Mouse (Mus musculus) midbrain, postnatal 0 days (tissue): ENCODE data around the gene Gm42742. TPM values are rescaled to one million over a fixed set of nuclear protein-coding genes. Genes with fewer than 3 reads are reported as not detected.
A peak's percentile ranks its signal among the peaks of the same experiment; 100 is the strongest.

Experiments
- ATAC-seq: fragments of 200-750 bp; cut with Nextera tagmentation; 2 replicates; pipeline ENCODE4 v1.8.0; 2017; ENCODE audit warnings: moderate number of reproducible peaks, mild to moderate bottlenecking, moderate TSS enrichment, moderate library complexity; ENCODE audit not compliant: low FRiP score
- DNase-seq: peaks from one replicate; pipeline ENCODE4 v3.0.0-alpha.2; 2015; ENCODE audit warnings: low spot score
- H3K27ac ChIP-seq: fragments of 300-500 bp; sonication (generic); 2 replicates; pipeline ENCODE4 v1.5.1; 2014; ENCODE audit warnings: low read depth, mild to moderate bottlenecking, low read length, mixed read lengths
- H3K27me3 ChIP-seq: fragments of 300-500 bp; sonication (generic); 2 replicates; pipeline ENCODE4 v1.6.1; 2014; ENCODE audit warnings: low read length, control low read depth, mixed read lengths; ENCODE audit not compliant: insufficient read depth
- H3K36me3 ChIP-seq: fragments of 300-500 bp; sonication (generic); 2 replicates; pipeline ENCODE4 v1.6.1; 2014; ENCODE audit warnings: low read length, control low read depth, mixed read lengths; ENCODE audit not compliant: insufficient read depth
- H3K4me1 ChIP-seq: fragments of 300-500 bp; sonication (generic); 2 replicates; pipeline ENCODE4 v1.6.1; 2014; ENCODE audit warnings: mild to moderate bottlenecking, control low read depth, antibody characterized with exemption, low read length, mixed read lengths; ENCODE audit not compliant: insufficient read depth
- H3K4me2 ChIP-seq: fragments of 300-500 bp; sonication (generic); 2 replicates; pipeline ENCODE4 v1.6.1; 2014; ENCODE audit warnings: low read depth, mild to moderate bottlenecking, low read length, mixed read lengths; ENCODE audit not compliant: poor library complexity, severe bottlenecking
- H3K4me3 ChIP-seq: fragments of 300-500 bp; sonication (generic); 2 replicates; pipeline ENCODE4 v1.5.1; 2014; ENCODE audit warnings: low read depth, mild to moderate bottlenecking, low read length, moderate library complexity
- H3K9ac ChIP-seq: fragments of 300-500 bp; sonication (generic); replicated peaks from 2 replicates; pipeline ENCODE4 v1.6.1; 2014; ENCODE audit warnings: mild to moderate bottlenecking, low read length, moderate library complexity, mixed read lengths; ENCODE audit not compliant: poor library complexity, severe bottlenecking
- H3K9me3 ChIP-seq: fragments of 300-500 bp; sonication (generic); 2 replicates; pipeline ENCODE4 v1.6.1; 2016; ENCODE audit warnings: low read length, control low read depth
- CTCF ChIP-seq: IDR thresholded peaks from 2 replicates; pipeline ENCODE4 v1.5.1; 2016; ENCODE audit warnings: antibody characterized with exemption, mild to moderate bottlenecking
- WGBS: fragments of 180-500 bp; shearing (Covaris S2); extraction: QIAGEN DNeasy Blood & Tissue Kit; methylation state at CpG from one replicate; pipeline ENCODE4 v1.1.7; 2014; 5-methylcytosine and 5-hydroxymethylcytosine counted together
- polyA plus RNA-seq: library from polyadenylated mRNA; unstranded; fragments of >200 nt; fragmentation: Nextera tagmentation; extraction: Ambion mirVana; gene quantifications from 2 replicates; pipeline ENCODE4 v1.2.1, GENCODE M21; 2015
- total RNA-seq: library from RNA; depleted of rRNA; stranded (reverse); fragments of >200 nt; gene quantifications from 2 replicates; pipeline ENCODE4 v1.2.3, GENCODE M21; 2014

The Gm42742 gene
- total and polyA plus RNA-seq, 2 experiments from 2014 or later, result 45.3 to 55.5 TPM

DNA sequence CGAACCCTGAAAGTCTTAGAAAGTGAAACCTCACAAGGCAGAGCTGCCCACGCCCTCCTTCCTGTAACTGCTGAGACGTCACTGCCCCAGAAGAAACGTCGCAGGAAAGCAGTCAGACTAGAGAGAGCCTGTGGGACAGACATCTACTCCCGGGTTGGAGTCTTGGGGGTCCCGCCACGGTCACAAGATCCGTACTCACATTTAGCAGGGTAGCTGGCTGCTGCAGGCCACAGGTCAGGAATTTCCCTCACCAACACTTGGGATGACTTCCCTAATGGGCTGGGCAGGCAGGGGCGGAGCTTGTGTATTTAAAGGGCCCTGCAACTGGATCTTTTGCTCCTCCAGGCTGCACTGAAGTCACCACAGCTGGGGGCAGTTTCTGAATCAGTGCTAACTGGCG, 6.6 kb downstream of the Gm42742 start, which contains the start of gene Mvp:
Mvp (minus strand) TSS at position 302 of the 400 bp plus-strand sequence.
- 80% methylated on average over 11 of the region's 11 CpGs for WGBS
- H3K27ac ChIP-seq, result no peak within 1 kb of the TSS

DNA sequence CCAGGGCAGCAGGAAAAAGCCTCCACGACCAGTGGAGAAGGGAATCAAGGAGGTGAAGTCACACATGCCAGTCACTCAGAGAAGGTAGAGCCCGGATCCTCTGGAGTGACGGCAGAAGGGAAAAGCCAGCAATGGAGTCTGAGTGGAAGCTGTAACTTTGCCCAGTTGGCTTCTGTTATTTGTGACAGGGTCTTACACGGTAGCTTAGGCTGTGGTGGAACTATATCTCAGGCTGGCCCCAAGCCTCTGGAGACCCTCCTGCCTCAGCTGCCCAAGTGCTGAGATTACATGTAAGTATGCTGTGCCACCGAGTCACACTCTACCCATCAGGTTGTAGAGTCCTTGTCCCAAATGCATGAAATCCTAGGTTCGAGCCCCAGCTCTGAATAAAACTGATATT, 7.5 kb downstream of the Gm42742 start:
- no peak for TF ChIP-seq CTCF
- peaks cover 14% of the 10 kb centered on the region for H3K4me1 ChIP-seq
- DNase-seq, result no peak
- H3K27ac ChIP-seq, result no peak overlapping the region
- H3K9me3 ChIP-seq, result no peaks in the 10 kb centered on the region
- 95% methylated on average over 6 of the region's 6 CpGs for whole genome bisulfite sequencing
- ATAC-seq, result no peak
- no peak overlapping the region for H3K9ac ChIP-seq
- no peaks in the 10 kb centered on the region for H3K27me3 ChIP-seq
- H3K4me3 ChIP-seq, result no peak overlapping the region
- no peak overlapping the region for H3K4me2 ChIP-seq
- H3K36me3 ChIP-seq, result peaks cover 12% of the 10 kb centered on the region; the same call in 1 of the 2 replicates

More for the DNA sequence above, 6.6 kb downstream of the Gm42742 start, which contains the start of gene Mvp:
- ATAC-seq, result no peak
- TF ChIP-seq CTCF, result no peak
- no peaks in the 10 kb centered on the region for H3K9me3 ChIP-seq
- peak within 1 kb of the TSS; percentile 93; the same call in 1 of the 2 replicates for H3K4me2 ChIP-seq
- H3K36me3 ChIP-seq, result peaks cover 12% of the 10 kb centered on the region; the same call in 1 of the 2 replicates
- no peaks in the 10 kb centered on the region for H3K27me3 ChIP-seq
- H3K4me3 ChIP-seq, result peak within 1 kb of the TSS; percentile 18; the same call in 1 of the 2 replicates
- H3K9ac ChIP-seq, result 0 out of 2 replicates have a peak within 1 kb of the TSS, but pooled peaks have one; percentile 0
- no peak for DNase-seq
- H3K4me1 ChIP-seq, result peaks cover 24% of the 10 kb centered on the region

DNA sequence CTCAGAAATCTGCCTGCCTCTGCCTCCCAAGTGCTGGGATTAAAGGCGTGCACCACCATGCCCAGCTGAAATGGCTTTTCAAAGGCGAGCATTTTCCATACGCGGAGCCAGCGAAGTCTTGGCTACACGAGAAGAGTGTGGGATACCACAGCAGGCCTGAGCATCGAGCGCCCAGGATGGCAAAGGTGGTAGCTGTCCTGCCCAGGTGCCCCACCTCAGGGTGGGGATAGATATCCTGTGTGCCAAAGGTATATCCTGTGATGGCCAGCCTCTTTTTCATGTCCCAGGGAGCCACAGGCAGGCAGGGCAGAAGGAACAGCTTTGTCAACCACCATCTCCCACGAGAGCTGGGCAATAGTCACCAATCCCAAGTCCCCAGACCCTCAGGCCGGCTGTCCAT, 8.1 kb downstream of the Gm42742 start:
- 96% methylated on average over 10 of the region's 10 CpGs for WGBS
- Histone ChIP-seq H3K4me3 (no peak overlapping the region), H3K9me3 (no peaks in the 10 kb centered on the region), H3K9ac (no peak overlapping the region), H3K27ac (no peak overlapping the region), H3K27me3 (no peaks in the 10 kb centered on the region), H3K4me2 (no peak overlapping the region), H3K36me3 (peaks cover 12% of the 10 kb centered on the region; the same call in 1 of the 2 replicates), H3K4me1 (peaks cover 10% of the 10 kb centered on the region; the same call in 1 of the 2 replicates)
- ATAC-seq (no peak), DNase-seq (no peak)
- TF ChIP-seq CTCF, result no peak

DNA sequence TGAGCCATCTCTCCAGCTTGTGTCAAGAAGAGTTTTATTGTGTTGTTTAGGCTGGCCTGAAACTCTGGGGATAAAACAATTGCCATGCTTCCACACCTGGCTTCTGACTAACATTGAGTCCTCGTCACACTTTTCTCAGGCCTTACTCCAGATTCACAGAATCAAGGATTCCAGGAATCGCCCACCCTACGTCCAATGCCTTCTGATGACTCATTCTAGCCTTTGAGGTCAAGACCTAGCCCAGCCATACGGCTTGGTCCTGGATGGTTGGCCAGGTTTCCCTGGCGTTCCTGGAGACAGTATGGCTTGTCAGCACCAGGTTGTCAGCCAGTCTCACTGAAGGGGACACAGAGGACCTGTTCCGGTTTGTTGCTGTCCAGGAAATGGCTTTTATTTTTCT, 8.5 kb downstream of the Gm42742 start:
- H3K36me3 ChIP-seq, result peaks cover 12% of the 10 kb centered on the region; the same call in 1 of the 2 replicates
- H3K4me3 ChIP-seq, result no peak overlapping the region
- WGBS, result 89% methylated on average over 6 of the region's 6 CpGs
- H3K4me1 ChIP-seq, result peaks cover 8% of the 10 kb centered on the region; the same call in 1 of the 2 replicates
- no peak overlapping the region for H3K9ac ChIP-seq
- DNase-seq, result no peak
- no peaks in the 10 kb centered on the region for H3K27me3 ChIP-seq
- H3K9me3 ChIP-seq, result no peaks in the 10 kb centered on the region
- no peak for TF ChIP-seq CTCF
- no peak for ATAC-seq
- H3K27ac ChIP-seq, result no peak overlapping the region
- H3K4me2 ChIP-seq, result no peak overlapping the region

DNA sequence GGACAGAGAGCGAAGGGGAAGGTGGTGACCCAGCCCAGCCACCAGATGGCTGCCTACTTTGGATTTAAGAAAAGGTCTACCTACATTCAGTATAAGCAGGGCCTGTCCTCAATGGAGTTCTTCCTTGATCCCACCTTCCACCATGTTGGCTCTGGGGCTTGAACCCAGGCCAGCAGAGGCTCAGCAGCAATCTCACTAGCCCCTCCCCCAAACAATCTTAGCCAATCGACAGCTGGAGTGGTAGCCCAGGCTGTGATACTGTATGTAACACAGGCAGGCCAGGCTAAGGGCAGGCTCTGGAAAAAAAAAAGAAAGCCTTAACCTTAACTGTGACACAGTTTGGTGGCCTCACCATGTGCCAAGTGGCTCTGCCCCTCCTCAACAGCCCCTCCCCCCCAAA, 9.2 kb downstream of the Gm42742 start:
- H3K4me1 ChIP-seq, result peaks cover 8% of the 10 kb centered on the region; the same call in 1 of the 2 replicates
- H3K27ac ChIP-seq, result no peak overlapping the region
- peaks cover 12% of the 10 kb centered on the region; the same call in 1 of the 2 replicates for H3K36me3 ChIP-seq
- H3K4me2 ChIP-seq, result no peak overlapping the region
- 63% methylated on average over 2 of the region's 2 CpGs for WGBS
- H3K9me3 ChIP-seq, result no peaks in the 10 kb centered on the region
- TF ChIP-seq CTCF, result no peak
- no peak for DNase-seq
- H3K9ac ChIP-seq, result no peak overlapping the region
- no peaks in the 10 kb centered on the region for H3K27me3 ChIP-seq
- H3K4me3 ChIP-seq, result no peak overlapping the region
- no peak for ATAC-seq

DNA sequence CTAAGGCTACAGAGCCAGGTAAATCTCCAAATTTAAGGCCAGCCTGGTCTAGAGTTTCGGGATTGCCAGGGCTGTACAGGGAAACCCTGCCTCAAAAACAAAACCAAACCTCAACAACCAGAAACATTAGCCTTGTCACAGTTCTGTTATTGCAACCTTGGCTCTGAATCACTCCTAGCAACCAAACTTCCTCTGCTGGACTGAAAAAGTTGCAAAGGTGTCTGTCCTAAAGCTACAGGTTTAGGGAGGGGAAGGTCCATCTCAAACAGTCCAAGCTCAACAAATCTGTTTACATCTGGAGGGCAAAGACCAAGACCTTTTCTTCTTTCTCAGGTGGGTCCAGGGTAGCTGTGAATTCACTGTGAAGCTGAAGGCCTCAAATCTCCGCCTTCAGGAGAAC, 9.8 kb downstream of the Gm42742 start:
- H3K9me3 ChIP-seq, result no peaks in the 10 kb centered on the region
- ATAC-seq, result no peak
- no peak overlapping the region for H3K9ac ChIP-seq
- H3K4me3 ChIP-seq, result no peak overlapping the region
- no peak overlapping the region for H3K4me2 ChIP-seq
- no peaks in the 10 kb centered on the region for H3K27me3 ChIP-seq
- peaks cover 12% of the 10 kb centered on the region; the same call in 1 of the 2 replicates for H3K36me3 ChIP-seq
- no peak overlapping the region for H3K27ac ChIP-seq
- peaks cover 8% of the 10 kb centered on the region; the same call in 1 of the 2 replicates for H3K4me1 ChIP-seq
- no peak for DNase-seq
- WGBS, result 100% methylated on average over 2 of the region's 2 CpGs
- TF ChIP-seq CTCF, result no peak
